Mouse (Mus musculus) stomach, adult 2 months (tissue): Measurements from ENCODE around the gene Capn7. TPM values are rescaled to one million over a fixed set of nuclear protein-coding genes. Genes with fewer than 3 reads are reported as not detected.

Experiments
- polyA plus RNA-seq: library from polyadenylated mRNA; depleted of rRNA; stranded (reverse); fragments of >200 nt; gene quantifications from 2 replicates; pipeline ENCODE4 v1.2.3, GENCODE M21; 2012; rRNA removed

Capn7 gene
- polyA plus RNA-seq, result 2.9 and 4.1 TPM in 2 replicates

DNA sequence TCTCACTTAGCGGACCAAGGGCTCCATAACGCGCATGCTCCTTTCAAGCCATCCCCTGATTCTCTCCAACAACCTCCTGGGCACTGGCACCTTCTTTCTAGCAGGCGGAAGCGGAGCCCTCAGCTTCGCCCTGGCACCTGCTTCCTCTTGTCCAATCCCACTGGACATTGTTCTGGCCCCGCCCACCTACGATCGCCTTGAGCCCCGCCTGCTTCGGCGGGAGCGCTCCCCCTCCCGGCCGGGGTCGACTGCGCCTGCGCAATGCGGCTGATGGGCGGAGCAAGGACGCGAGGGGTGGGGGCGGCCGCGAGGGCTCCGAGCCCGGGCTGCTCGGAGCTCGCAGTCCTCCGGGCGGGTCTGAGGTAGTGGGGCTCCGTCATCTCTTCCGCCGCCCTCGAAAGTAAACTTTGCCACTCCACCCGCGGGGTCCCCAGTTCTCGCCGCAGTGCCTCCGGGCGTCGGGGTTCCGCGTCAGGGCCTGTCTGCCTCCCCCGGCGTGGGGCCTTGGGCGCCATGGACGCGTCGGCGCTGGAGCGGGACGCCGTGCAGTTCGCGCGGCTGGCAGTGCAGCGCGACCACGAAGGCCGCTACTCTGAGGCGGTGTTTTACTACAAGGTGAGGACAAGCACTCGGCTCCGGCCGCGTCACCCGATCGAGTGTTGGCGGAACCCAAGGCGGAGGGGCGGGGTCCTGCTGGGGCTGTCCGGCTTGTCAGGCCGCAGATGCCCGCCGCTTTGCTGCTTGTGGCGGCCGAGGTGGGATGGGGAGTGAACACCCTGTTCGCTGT, at the start of gene Capn7:
Gene Capn7 (plus strand): TSS at position 270 of the 787 bp plus-strand sequence.

DNA sequence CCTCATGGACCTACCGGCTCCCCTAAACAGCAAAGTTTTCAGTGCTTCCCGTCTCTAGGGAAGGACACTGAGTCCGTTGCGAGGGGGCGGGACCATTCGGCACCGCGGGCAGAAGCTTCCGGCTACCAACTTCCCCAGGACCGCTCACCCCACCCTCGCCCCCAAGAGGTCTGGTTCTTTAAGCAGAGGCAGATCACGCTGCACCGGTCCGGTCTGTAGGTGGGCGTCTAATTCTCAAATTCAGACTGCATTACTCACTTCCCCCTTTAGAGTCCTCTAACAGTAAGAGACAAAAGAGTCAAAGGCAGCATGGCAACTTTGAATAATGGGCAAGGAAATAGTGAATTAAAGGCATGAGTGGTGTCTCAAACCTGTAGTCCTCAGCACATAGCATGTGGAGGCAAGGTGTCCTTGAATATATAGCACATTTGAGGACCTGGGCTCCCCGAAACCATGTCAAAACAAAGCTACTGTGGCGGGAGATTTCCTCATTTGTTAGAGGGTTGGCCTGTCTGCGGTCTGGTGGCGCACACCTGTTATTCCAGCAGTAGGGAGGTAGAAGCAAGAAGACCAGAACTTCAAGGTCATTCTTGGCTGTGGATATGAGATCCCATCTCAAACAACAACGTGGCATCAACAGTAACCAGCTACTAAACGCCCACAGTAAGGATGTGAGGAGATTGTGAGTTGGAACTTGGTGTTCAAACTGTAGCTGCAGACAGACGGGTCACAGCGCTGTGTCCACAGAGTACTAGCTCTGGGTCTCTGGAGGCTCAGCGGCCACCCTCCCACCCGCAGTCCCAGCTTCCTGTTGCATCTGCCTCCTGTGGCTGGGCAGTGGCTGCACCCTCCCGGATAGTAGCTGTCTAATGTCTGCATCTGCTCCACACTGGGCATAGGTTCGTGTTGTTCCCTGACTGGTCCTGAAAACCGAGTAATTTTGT, 12.3 kb upstream of the Capn7 start, which contains the start of gene Dnah1:
Gene Dnah1 (minus strand): TSS at position 48 of the 944 bp plus-strand sequence.

Other genes with a start within 250 kb of the Capn7 start
- 54.8 and 60.7 TPM in 2 replicates for gene Smim4, start 207.7 kb upstream of the Capn7 start, polyA plus RNA-seq
- 19.2 and 27.5 TPM in 2 replicates for gene Nt5dc2, start 205.6 kb upstream of the Capn7 start, polyA plus RNA-seq
- gene Stab1, start 168.0 kb upstream of the Capn7 start, polyA plus RNA-seq, result 23.4 and 24.9 TPM in 2 replicates
- not detected in 2 replicates for gene Tnnc1, start 128.3 kb upstream of the Capn7 start, polyA plus RNA-seq
- gene Nisch, start 119.7 kb upstream of the Capn7 start, polyA plus RNA-seq, result 89.8 and 106 TPM in 2 replicates
- 1.7 and 2.2 TPM in 2 replicates for gene Sema3g, start 118.8 kb upstream of the Capn7 start, polyA plus RNA-seq
- 1.7 and 2.4 TPM in 2 replicates for gene Phf7, start 85.3 kb upstream of the Capn7 start, polyA plus RNA-seq
- 17.5 and 18.8 TPM in 2 replicates for gene Bap1, start 85.2 kb upstream of the Capn7 start, polyA plus RNA-seq
- 0.02 and 0.08 TPM in 2 replicates for gene Dnah1, start 12.7 kb upstream of the Capn7 start, polyA plus RNA-seq
- gene Sh3bp5, start 99.4 kb downstream of the Capn7 start, polyA plus RNA-seq, result 1.4 TPM in 2 replicates
- 19.3 and 20.4 TPM in 2 replicates for gene Eaf1, start 157.8 kb downstream of the Capn7 start, polyA plus RNA-seq
- gene Mettl6, start 158.4 kb downstream of the Capn7 start, polyA plus RNA-seq, result 0.73 and 1.1 TPM in 2 replicates